Mouse (Mus musculus) cerebellum, adult 2 months (tissue): Measurements from ENCODE around the gene Slc22a12.

Experiments
- CTCF ChIP-seq: fragments of 200-500 bp; IDR thresholded peaks from 2 replicates; pipeline ENCODE4 v1.5.1; 2011; ENCODE audit warnings: low read depth, mild to moderate bottlenecking, control low read depth, low read length, moderate library complexity, borderline replicate concordance; ENCODE audit not compliant: insufficient read depth
- POLR2A ChIP-seq: fragments of 200-500 bp; IDR thresholded peaks from 2 replicates; pipeline ENCODE4 v1.6.1; 2011; ENCODE audit warnings: low read length, control low read depth, borderline replicate concordance; ENCODE audit not compliant: insufficient read depth

DNA sequence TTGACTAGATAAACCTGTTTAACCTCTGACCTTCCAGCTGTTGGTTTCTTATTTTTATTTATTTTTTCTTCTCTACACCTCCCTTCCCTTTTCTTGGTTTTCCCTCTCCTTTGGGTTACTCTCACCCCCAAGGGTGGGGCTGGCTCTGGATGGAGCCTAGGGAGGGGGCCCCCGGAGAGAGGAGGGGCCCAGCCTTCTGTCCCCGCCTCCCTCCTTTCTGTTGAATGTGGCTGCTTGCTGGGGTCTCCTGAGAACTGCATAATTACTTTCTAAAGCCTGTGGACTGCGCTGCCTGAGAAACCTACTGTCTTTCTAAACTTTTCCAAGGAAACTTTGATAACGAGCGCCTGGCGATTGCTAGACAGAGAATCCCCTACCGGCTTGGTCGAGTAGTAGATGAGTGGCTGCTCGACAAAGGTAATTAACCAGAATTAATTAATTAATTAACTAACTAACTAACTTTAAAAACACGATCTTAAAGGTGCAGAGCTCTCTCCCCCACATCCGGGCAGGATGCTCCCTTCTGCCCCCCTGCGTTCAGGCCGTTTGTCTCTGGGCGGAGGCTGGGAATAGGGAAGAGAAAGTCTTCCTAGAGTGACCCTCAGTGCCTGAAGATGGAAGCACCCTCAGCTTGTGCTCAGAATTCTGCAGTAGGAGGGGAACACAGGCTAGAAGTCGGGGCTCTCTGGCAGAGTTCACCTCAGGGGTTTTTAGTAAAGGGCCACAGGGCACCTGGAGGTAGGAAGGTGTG is 29.3 kb downstream of the Slc22a12 start:
- TF ChIP-seq CTCF (no peak), POLR2A (no peak)
